Mouse (Mus musculus) T-helper 17 cell (primary cell): ENCODE results near the gene Mylip.

Experiments
- in situ Hi-C, 2 experiments: fragments of 300-600 bp; cut with MboI, MseI; formaldehyde crosslinking; loops; 1 replicate in 1 of 2; 2 replicates in 1 of 2; pipeline ENCODE4 v1.15.1; 2025; ENCODE audit warnings: high pct_unique_total_duplicates in 2 of 2

The Mylip gene

GRCm38 (mm10) chr13:45389448-45390311 is at the start of gene Mylip:
Mylip (plus strand) TSS chr13:45389742.
- in situ Hi-C loops, result no loop called here

GRCm38 (mm10) chr13:45341991-45342390 is 47.6 kb upstream of the Mylip start:
- in situ Hi-C loops, result loop anchor here in 1 of 2 experiments (25.0 kb wide), 1 partner anchor 670 kb away; no protein-coding TSS in a partner anchor

- in situ Hi-C loops, result loop anchor here in 1 of 2 experiments (25.0 kb wide), 1 partner anchor 669 kb away; no protein-coding TSS in a partner anchor
These were observed 46.0 kb upstream of the Mylip start for GRCm38 (mm10) chr13:45343541-45343940.

GRCm38 (mm10) chr13:45343966-45344365 is 45.6 kb upstream of the Mylip start:
- in situ Hi-C loops, result loop anchor here in 1 of 2 experiments (25.0 kb wide), 1 partner anchor 668 kb away; no protein-coding TSS in a partner anchor

- in situ Hi-C loops, result loop anchor here in 1 of 2 experiments (25.0 kb wide), 1 partner anchor 667 kb away; no protein-coding TSS in a partner anchor
These were observed 43.9 kb upstream of the Mylip start for GRCm38 (mm10) chr13:45345471-45346159.

GRCm38 (mm10) chr13:45351483-45351882 is 38.1 kb upstream of the Mylip start:
- in situ Hi-C loops, result no loop called here

GRCm38 (mm10) chr13:45354824-45355223 is 34.7 kb upstream of the Mylip start:
- in situ Hi-C loops, result no loop called here

GRCm38 (mm10) chr13:45358208-45358607 is 31.3 kb upstream of the Mylip start:
- in situ Hi-C loops, result no loop called here

- in situ Hi-C loops, result no loop called here
These were observed 30.7 kb upstream of the Mylip start for GRCm38 (mm10) chr13:45358676-45359323.

GRCm38 (mm10) chr13:45365788-45366187 is 23.8 kb upstream of the Mylip start:
- in situ Hi-C loops, result no loop called here

- in situ Hi-C loops, result no loop called here
These were observed 17.9 kb upstream of the Mylip start for GRCm38 (mm10) chr13:45371673-45372072.

- in situ Hi-C loops, result no loop called here
These were observed 17.1 kb upstream of the Mylip start for GRCm38 (mm10) chr13:45372456-45372855.

GRCm38 (mm10) chr13:45374846-45375245 is 14.7 kb upstream of the Mylip start:
- in situ Hi-C loops, result no loop called here

GRCm38 (mm10) chr13:45382208-45382607 is 7.3 kb upstream of the Mylip start:
- in situ Hi-C loops, result no loop called here

GRCm38 (mm10) chr13:45384636-45385035 is 4.9 kb upstream of the Mylip start:
- in situ Hi-C loops, result no loop called here

GRCm38 (mm10) chr13:45385521-45385920 is 4.0 kb upstream of the Mylip start:
- in situ Hi-C loops, result no loop called here

GRCm38 (mm10) chr13:45386253-45386652 is 3.3 kb upstream of the Mylip start:
- in situ Hi-C loops, result no loop called here

GRCm38 (mm10) chr13:45387231-45387630 is 2.3 kb upstream of the Mylip start:
- in situ Hi-C loops, result no loop called here

GRCm38 (mm10) chr13:45388254-45388805 is 1.2 kb upstream of the Mylip start:
- in situ Hi-C loops, result no loop called here

- in situ Hi-C loops, result no loop called here
These were observed 653 bp upstream of the Mylip start for GRCm38 (mm10) chr13:45388889-45389288.

- in situ Hi-C loops, result no loop called here
These were observed 895 bp downstream of the Mylip start for GRCm38 (mm10) chr13:45390312-45390961.
